Mouse (Mus musculus) thymus, adult 2 months (tissue): ENCODE data around the gene Glt28d2.

ENCODE experiments used
- CTCF ChIP-seq: fragments of 200-500 bp; IDR thresholded peaks from 2 replicates; pipeline ENCODE4 v1.5.1; 2012; ENCODE audit warnings: mild to moderate bottlenecking, control low read depth, low read length, moderate library complexity, borderline replicate concordance; ENCODE audit not compliant: control insufficient read depth, poor library complexity, insufficient read depth; ENCODE audit errors: extremely low read depth
- POLR2A ChIP-seq: fragments of 200-500 bp; IDR thresholded peaks from 2 replicates; pipeline ENCODE4 v1.6.1; 2012; ENCODE audit warnings: mild to moderate bottlenecking, low read length, control low read depth, moderate library complexity; ENCODE audit not compliant: control insufficient read depth, poor library complexity, insufficient read depth; ENCODE audit errors: extremely low read depth

DNA sequence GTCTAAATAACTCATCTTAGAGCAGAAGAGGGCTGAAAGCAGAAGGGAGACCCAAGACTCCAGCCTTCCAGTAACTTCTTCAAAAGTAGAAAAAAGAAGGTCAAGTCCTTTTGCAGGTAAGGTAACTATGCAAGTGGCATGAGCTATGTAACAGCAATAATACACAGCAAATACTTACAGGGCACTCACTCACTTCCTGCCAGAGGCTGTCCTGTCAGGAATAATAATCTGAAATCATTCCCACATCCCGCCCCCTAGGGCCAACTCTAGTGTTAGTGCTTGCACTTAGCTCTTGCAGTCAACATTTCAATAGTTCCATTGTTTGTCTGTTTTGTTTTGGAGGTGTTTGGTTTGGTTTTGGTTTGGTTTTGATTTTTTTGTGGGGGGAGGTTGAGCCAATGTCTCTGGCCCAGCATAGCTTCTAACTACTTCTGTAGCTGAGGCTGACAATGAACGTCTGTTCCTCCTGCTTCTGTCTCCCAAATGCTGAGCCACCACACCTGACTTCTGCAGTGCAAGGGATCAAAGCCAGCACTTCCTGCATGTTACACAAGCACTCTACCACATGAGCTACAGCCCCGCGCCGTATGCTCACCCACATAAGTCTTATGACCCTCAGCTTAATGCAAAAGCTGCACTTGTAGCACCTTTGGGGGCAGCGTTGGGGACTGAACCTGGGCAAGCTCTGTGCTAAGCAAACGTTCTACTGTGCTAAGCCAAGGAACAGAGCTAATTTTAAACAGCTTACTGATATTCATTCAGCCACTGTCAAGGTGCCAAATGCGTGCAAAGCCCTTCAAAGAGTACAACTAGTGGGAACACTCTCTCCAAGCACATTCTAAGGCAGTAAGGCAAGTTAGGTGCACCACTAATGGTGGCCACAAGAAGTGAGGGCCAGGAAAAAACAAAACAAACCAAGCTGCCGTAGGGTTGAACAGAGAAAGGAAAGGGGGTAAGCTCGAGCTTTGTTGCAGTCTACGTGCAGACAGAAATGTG is 28.9 kb downstream of the Glt28d2 start:
- no peak for TF ChIP-seq CTCF
- no peak for TF ChIP-seq POLR2A
